Mouse (Mus musculus) ES-E14 (cell line): Measurements from ENCODE around the gene 4930590J08Rik.
"Not testable (repeated sequence)": the region's sequence is repeated elsewhere in the genome, so short reads cannot be mapped to it uniquely, and the experiment has no call there.

Experiments used
- CHD2 ChIP-seq: IDR thresholded peaks from 2 replicates; pipeline ENCODE4 v1.6.1; 2014; ENCODE audit warnings: mild to moderate bottlenecking, low read depth, low read length, inconsistent platforms
- HCFC1 ChIP-seq: IDR thresholded peaks from 2 replicates; pipeline ENCODE4 v1.6.1; 2012; ENCODE audit warnings: low read length, inconsistent platforms, borderline replicate concordance; ENCODE audit not compliant: insufficient read depth
- MAFK ChIP-seq: IDR thresholded peaks from 2 replicates; pipeline ENCODE4 v1.6.1; 2014; ENCODE audit warnings: mild to moderate bottlenecking, low read depth, low read length, inconsistent platforms; ENCODE audit not compliant: insufficient read depth
- ZC3H11A ChIP-seq: IDR thresholded peaks from 2 replicates; pipeline ENCODE4 v1.6.1; 2012; ENCODE audit warnings: low read depth, mild to moderate bottlenecking, inconsistent platforms, low read length, borderline replicate concordance

- TF ChIP-seq MAFK, HCFC1, ZC3H11A, CHD2: not testable (repeated sequence)
These were observed 55.4 kb downstream of the 4930590J08Rik start for GRCm38 (mm10) chr6:91958015-91958414.
